Mouse (Mus musculus) kidney, embryonic 16.5 days (tissue): Measurements from ENCODE around the gene Tbc1d21. TPM values are rescaled to one million over a fixed set of nuclear protein-coding genes. Genes with fewer than 3 reads are reported as not detected.

ENCODE experiments used
- polyA plus RNA-seq: library from polyadenylated mRNA; unstranded; fragments of >200 nt; fragmentation: Nextera tagmentation; extraction: Ambion mirVana; gene quantifications from 2 replicates; pipeline ENCODE4 v1.2.1, GENCODE M21; 2015

Gene Tbc1d21
- polyA plus RNA-seq, 1 experiment from 2014 or later = not detected

Other genes with a start within 250 kb of the Tbc1d21 start
- gene Islr, start 166.1 kb downstream of the Tbc1d21 start, polyA plus RNA-seq = 94.8 and 96.1 TPM in 2 replicates
- gene Islr2, start 166.1 kb downstream of the Tbc1d21 start, polyA plus RNA-seq = 0.17 and 0.23 TPM in 2 replicates
- 26.7 TPM in 2 replicates for gene Pml, start 120.7 kb downstream of the Tbc1d21 start, polyA plus RNA-seq
- 33.8 and 35.8 TPM in 2 replicates for gene Stoml1, start 117.3 kb downstream of the Tbc1d21 start, polyA plus RNA-seq
- gene Loxl1, start 57.3 kb downstream of the Tbc1d21 start, polyA plus RNA-seq = 32.7 and 36.6 TPM in 2 replicates
- 1.0 and 1.5 TPM in 2 replicates for gene Insyn1, start 118.1 kb upstream of the Tbc1d21 start, polyA plus RNA-seq
- gene Cd276, start 185.0 kb upstream of the Tbc1d21 start, polyA plus RNA-seq = 38.5 and 41.9 TPM in 2 replicates
- 135 and 139 TPM in 2 replicates for gene Nptn, start 211.8 kb upstream of the Tbc1d21 start, polyA plus RNA-seq